Mouse (Mus musculus) adrenal gland, postnatal 36 days (tissue): ENCODE measurements at regions not wholly inside any gene's neighbourhood (a gene's known extent, or its start where the extent isn't known, plus 50 kb on each side); places are given as distances from the start of the nearest gene placed in this dataset.

Experiments used
- DNase-seq, 2 experiments: peaks; one replicate each; pipeline ENCODE4 v3.0.0; 2021; ENCODE audit warnings: mixed read lengths in 1 of 2

DNA sequence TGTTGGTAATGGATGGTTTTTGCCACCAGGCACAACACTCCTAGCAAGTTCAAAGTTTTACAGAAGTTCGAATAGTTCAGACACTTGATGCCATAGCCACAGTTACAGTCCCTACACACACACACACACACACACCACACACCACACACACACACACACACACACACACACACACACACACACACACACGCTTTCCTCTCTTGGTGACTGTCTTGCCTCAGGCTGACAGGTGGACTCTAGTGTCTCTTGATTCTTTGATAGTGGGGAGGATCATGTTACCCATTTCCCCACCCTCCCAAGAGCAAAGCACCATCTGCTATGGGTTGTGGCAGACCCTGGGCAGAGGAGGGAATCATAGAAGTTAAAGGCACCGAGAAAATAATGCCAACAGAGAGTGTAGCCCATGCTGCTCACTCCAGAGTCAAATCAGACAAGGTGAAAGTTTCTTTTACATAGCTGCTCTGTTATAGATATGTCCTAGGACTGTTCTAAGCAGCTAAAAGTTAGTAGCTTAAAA is 75.9 kb downstream of the Klhl25 start:
- DNase-seq, result no peak

DNA sequence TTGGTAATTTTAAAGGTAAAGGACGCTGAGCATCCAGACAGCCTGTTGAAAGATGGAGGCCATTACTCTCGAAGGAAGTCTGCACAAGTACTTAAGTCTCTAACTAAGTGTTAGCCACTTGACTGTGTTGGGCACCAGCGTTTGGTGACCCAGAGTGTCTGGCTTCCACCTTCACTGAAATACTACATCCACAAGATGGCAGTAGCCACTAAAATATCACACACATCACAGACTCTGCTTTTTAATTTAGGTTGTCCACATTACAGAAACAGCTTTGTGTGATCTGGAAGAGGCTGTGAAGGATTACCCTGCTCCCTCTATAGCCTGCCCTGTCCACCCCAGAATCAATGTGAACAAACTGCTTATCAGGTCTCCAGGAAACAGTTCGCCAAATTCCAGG is 79.4 kb downstream of the Klhl25 start:
- no peak for DNase-seq

DNA sequence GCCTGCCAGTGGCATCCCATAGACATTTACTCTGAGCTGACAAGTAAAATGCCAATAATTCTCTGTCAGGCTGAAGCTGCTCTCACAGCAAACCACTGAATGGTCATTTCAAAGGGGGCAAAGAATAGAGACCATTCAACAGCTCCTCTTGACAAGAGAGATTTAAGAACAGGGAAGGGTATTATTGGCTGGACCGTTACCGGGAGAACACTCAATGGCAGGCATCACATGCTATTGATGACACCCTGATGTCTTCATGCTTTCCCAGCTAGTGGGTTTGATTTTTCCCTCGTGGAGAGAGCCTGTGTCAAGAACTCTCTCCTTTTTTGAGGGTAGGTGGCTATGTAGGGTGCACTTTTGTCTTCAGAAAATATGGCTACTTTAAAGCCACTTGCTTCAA is 95.7 kb downstream of the Klhl25 start:
- DNase-seq, result no peak

- no peak for DNase-seq
Observed at GRCm38 (mm10) chr7:75955671-75956070, 107.6 kb downstream of the Klhl25 start.

DNA sequence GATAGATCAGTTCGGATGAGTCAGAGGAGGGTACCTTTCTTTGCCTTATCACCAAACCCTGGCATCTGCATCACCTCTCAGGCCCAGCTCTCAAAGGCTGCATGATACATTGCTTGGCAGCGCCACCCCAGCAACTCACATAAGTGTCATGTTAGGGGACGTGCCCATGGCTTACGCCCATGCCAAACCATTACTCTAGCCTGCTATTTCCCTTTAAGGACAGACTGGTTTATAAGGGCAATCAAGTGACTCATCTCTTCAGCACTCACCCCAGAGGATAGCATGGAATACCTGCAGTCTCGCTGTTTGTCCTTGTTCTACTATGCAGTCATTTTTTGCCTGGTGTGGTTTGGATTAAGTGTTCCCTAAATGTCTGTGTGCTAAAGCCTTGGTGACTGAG is 109.3 kb downstream of the Klhl25 start:
- no peak for DNase-seq

DNA sequence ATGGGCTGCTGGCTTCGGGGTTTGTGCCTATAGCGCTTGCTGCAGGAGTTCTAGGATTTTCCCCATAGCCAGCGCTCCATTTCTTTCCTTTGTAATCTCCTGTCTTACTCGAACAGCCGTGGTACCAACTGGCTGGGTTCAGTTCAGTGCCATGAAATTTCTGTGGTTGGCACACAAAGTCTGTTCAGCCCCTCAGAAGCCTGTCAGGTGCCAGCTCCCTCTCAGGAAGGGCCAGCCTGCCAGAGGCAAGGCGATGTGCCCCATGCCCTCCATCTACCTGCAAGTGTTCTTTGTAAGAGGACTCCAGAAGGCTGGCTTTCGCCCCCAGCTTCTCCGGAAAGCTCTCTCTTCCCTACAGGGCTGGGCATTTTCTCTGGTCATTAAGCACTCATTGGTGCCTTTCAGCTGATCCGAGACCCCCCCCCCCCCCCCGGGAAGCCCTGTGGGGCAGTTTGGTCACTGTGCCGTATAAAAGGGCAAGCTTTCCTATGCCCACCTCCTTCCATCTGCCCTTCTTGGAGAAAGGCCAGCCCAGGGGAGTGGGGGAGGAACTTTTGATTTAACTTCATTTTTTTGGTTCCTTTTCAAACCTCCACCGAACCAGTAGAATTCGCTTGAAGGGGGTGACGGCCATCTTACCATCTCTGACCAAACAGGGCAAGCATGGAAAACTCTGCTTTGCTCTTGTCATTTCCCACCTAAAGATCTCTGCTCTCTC is 112.0 kb downstream of the Klhl25 start:
- DNase-seq, result no peak

DNA sequence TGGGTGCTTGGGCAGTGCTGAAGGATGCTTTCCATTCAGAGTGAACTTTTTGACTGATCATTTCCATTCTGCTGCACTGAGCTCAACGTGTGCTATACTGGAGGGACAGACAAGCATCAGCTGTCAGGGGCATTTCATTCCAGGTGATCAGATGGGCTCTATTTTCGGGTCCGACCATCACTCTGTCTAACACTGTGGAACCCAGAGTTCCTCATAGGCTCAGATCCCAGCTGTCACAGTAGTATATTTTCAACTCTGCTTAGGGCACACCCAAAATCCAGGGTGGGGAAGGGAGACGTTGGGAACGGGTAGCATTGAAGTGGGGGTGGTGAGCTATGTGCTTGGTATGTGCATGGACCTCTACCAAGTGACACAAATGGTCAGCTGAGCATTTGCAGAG is 120.1 kb downstream of the Klhl25 start:
- DNase-seq, result no peak

DNA sequence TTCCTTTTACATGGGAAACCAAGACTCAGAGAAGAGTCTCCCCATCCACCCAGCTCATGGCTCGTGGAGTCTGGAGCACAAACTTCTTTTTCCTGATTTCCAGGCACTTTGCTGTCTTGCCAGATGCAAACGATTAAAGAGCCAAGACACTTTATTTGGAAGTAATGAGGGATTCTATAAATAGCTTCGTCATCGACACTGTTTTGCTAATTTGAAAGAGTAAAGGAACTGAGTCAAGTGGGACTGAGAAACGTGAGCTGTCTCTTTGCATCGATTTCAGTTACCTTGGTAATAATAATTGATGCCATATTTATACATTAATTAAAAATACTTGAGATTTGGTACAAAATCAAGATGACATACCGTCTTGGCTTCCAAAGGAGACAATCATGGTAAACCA is 122.8 kb downstream of the Klhl25 start:
- DNase-seq, result no peak

DNA sequence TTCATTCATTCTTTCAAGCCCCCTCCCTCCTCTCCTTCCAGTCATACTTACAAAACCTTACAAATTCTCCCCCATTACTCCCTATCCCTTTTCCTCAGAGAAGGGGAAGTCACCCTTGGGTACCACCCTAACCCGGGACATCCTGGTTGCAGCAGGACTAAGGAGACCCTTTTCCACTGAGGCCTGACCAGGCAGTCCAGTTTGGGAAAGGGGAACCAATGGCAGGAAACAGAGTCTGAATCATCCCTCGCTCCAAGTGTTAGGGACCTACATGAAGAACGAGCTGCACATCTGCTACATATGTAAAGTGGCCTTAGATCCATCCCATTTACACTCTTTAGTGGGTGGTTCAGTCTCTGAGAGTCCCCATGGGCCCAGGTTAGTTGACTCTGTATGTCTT is 123.6 kb downstream of the Klhl25 start:
- no peak for DNase-seq

DNA sequence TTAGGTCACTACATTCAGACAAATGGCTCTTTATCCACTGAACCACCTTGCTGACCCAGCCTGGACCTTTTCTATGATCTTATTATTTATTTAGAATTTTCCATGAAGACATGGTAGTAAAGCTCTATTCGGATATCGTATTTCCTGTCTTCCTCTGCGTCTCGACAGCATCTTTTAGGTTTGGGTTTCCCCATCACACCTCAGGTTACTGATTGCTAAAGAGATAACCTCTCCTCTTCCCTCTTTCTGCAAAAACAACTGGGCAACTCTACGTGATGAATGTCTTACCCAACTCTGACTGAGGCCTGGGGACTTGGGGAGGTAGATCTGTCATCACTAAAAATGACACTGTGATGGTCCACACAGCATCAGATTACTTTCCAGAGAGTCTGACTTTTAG is 133.4 kb downstream of the Klhl25 start:
- no peak for DNase-seq

DNA sequence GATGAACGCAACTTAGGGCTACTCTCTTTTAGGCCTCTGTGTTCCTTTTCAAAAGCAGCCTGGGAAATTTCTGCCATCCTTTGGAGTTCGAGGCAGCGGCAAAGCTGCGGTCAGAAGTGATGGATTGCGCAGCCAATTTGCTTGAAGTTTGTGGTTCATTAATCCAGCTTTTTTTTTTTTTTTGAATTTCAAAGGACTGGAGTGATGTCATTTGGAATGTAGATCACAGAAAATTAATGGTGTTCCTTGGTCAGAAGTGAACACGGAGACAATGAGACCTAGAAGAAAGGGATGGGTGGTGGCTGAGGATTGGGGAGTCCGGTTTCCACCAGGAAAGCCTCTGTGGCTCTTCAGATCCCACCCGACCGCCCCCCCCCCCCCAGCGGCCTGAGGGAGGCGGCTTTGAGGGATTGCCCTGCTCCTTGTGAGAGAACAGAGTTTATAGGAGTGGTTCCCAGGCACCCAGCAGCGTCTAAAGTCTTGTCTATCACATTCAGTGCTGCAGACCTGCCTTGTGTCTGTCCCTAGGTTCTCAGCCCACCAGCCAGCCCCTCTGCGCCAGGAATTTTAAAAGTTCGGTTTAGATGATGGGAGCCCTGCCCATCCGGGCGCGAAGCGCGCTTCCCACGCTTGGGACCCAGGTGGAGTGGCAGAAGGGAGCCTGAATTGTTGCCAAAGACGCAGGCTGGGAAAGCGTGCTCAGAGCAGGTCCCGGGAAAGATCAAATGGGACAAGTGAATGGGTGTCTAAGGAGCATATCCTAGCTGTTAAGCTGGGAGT is 135.1 kb downstream of the Klhl25 start:
- DNase-seq, result no peak

DNA sequence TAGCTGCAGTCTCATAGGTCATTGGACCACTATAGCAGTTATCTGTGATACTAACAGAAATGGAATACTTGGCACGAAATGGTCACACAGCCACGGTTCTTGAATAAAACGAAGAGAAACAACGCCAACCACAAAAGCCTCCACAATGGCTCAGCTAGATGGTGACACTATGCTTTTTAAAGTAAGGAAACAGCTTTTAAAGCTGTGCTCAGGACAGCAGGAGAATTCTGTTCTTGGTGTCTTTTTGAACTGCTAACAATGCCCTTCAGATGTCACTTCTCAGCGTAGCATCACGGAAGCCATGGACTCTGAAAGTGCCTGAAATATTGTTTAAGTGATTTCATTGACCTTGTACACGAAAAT is 135.7 kb downstream of the Klhl25 start:
- no peak for DNase-seq

GRCm38 (mm10) chr7:75998853-75999252 is 150.7 kb downstream of the Klhl25 start:
- peak in 1 of 2 experiments; percentile 7 for DNase-seq

DNA sequence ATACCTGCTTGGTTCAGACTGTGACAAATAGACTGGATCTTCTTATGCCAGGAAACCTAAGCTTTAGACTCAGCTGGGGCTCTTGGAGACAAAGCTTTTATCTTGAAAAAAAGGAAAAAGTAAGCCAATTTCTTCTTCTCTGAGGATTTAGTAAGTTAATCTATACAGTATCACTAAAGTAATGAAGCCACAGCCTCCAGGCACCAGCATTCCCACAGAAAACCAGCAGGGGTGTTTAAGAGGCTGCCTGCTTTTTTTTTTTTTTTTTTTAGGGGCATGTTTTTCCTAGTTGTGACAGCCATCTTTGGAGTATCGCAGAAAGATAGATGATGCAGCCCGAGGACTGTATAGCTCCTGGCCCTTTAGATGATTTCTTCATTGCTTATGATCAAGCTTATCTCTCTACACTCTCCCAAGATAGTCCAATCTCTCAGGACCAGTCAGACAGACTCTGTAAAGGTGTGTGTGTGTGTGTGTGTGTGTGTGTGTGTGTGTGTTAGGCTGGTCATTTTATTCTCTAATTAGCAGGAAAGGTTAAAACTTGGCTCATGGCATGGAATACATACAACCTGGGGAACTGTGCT is 151.3 kb downstream of the Klhl25 start:
- no peak for DNase-seq

DNA sequence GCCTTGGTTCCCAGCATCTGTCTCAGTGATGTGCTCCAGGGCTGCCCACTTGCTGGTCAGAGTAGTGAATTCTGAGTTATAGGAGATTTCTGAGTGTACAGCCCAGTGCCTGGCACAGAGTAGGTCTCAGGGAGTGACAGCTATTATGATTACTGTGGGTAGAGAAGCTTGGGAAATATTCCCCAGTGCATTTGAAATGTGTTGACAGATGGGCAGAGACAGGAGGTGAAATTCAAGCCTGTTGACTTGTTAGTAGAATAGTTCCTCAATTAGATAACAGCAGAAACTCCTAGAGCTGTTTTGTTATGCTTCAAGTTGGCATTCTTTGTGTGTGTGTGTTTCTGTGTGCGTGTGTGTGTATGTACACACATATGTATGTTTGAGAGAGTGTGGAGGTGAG is 152.9 kb downstream of the Klhl25 start:
- no peak for DNase-seq

- DNase-seq, result no peak
Observed at GRCm38 (mm10) chr7:76008226-76008625, 160.1 kb downstream of the Klhl25 start.

DNA sequence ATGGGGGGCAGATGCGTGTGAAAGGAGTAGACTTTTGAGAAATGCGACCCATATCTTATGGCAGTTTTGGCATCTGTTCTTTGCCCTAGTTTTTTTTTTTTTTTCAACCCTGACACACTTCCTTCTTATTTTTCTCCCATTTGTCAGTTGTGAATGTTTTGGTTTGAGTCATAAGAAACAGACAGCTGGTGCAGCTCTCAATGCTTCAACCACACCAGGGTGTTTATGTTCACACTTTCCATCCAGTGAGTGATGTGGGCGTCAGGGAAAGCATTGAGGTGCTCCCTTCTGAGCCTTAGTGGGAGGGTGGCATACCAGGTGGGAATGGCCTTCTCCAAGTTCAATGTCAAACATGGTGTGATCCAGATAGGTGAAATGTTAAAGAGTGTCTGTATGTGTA is 181.9 kb upstream of the Agbl1 start:
- DNase-seq, result no peak

DNA sequence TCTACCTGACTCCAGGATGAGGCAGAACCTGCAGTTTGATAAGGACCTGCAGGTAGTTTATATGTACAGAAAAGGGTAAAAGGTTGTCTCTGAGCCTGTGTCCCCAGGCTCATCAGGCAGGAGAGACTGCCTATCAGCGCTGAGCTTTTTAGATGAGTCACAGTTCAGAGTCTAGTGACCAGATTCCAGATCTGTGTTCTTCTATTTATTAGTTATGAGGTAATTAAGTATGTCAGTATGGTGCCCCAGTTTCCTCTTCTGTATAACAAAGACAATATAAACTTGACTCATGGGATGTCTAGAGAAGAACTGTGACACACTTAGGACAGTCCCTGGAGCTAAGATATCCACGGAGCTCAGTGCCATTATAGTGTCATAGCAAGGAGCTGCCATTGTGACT is 180.3 kb upstream of the Agbl1 start:
- no peak for DNase-seq

DNA sequence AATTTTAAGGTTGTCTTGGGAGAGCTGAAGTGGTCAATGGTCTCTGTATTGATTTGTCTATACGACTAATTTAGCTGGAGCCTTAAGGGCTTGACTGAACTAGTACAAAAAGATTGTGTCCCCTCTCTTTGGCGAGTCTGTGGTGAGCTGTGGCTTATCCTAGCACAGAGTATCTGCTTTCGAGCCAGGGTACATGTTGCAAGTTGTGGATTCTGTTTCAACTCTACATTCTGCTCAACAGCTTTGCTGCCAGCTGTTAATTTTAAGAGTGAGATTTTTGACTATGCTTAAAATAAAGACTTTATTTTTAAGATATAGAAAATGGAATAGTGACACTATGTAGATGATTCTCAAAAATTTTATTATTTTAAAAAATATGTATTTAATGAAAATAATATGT is 175.8 kb upstream of the Agbl1 start:
- no peak for DNase-seq

DNA sequence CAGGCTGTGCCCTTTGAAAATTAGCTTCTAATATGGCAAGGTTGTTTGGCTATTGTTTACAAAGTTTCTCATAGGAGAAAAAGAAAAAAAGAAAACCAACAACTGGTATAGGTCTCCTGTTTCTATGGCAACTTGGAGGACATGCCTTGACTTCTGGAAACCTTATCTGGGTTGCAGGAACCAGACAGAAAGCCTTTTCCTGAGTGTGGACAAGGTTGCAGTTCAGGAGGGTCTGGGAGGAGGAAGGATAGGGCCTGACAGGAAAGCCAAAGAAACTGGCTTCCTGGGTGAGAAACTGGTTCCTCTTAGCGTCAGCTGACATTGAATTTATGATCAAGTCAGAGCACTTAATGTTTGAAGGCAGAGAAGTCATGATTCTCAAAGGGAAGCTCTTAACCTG is 130.5 kb upstream of the Agbl1 start:
- DNase-seq, result no peak

GRCm38 (mm10) chr7:76121242-76121844 is 108.3 kb upstream of the Agbl1 start:
- DNase-seq, result no peak

- peak in 1 of 2 experiments; percentile 4 for DNase-seq
Observed at GRCm38 (mm10) chr7:76127641-76128111, 102.0 kb upstream of the Agbl1 start.

GRCm38 (mm10) chr7:76142455-76142854 is 87.2 kb upstream of the Agbl1 start:
- no peak for DNase-seq
